Mouse (Mus musculus): Measurements from ENCODE around the gene Xpa.
"Not testable (repeated sequence)": the region's sequence is repeated elsewhere in the genome, so short reads cannot be mapped to it uniquely, and the experiment has no call there.

The Xpa gene

GRCm38 (mm10) chr4:46195781-46196487, at the start of gene Xpa:
Gene Xpa (minus strand): TSS chr4:46196311.
- peak; percentile 64 to 86 for DNase-seq (ENCODE audit: low read depth in 1 of 2, low spot score in 2 of 2)

- no peak for DNase-seq (ENCODE audit: low read depth in 1 of 2, low spot score in 2 of 2)
Observed at GRCm38 (mm10) chr4:46235871-46236270, 39.8 kb upstream of the Xpa start.

GRCm38 (mm10) chr4:46234739-46235138, 38.6 kb upstream of the Xpa start:
- no peak for DNase-seq (ENCODE audit: low read depth in 1 of 2, low spot score in 2 of 2)

- DNase-seq (ENCODE audit: low read depth in 1 of 2, low spot score in 2 of 2), result no peak
Observed at GRCm38 (mm10) chr4:46226972-46227535, 30.9 kb upstream of the Xpa start.

- DNase-seq (ENCODE audit: low read depth in 1 of 2, low spot score in 2 of 2), result no peak
Observed at GRCm38 (mm10) chr4:46221090-46221489, 25.0 kb upstream of the Xpa start.

GRCm38 (mm10) chr4:46202562-46203126, 6.5 kb upstream of the Xpa start:
- DNase-seq (ENCODE audit: low read depth in 1 of 2, low spot score in 2 of 2), result no peak

- peak in 1 of 2 experiments; percentile 40 for DNase-seq (ENCODE audit: low read depth in 1 of 2, low spot score in 2 of 2)
Observed at GRCm38 (mm10) chr4:46201834-46202561, 5.9 kb upstream of the Xpa start.

GRCm38 (mm10) chr4:46198064-46198463, 2.0 kb upstream of the Xpa start:
- DNase-seq (ENCODE audit: low read depth in 1 of 2, low spot score in 2 of 2), result no peak

GRCm38 (mm10) chr4:46196513-46196912, 402 bp upstream of the Xpa start:
- no peak for DNase-seq (ENCODE audit: low read depth in 1 of 2, low spot score in 2 of 2)

GRCm38 (mm10) chr4:46192011-46192410, 4.1 kb downstream of the Xpa start:
- not testable (repeated sequence) for DNase-seq (ENCODE audit: low read depth in 1 of 2, low spot score in 2 of 2)

GRCm38 (mm10) chr4:46186466-46186865, 9.6 kb downstream of the Xpa start:
- no peak for DNase-seq (ENCODE audit: low read depth in 1 of 2, low spot score in 2 of 2)

GRCm38 (mm10) chr4:46185890-46186289, 10.2 kb downstream of the Xpa start:
- no peak for DNase-seq (ENCODE audit: low read depth in 1 of 2, low spot score in 2 of 2)

- no peak for DNase-seq (ENCODE audit: low read depth in 1 of 2, low spot score in 2 of 2)
Observed at GRCm38 (mm10) chr4:46185423-46185822, 10.7 kb downstream of the Xpa start.

GRCm38 (mm10) chr4:46182181-46182580, 13.9 kb downstream of the Xpa start:
- no peak for DNase-seq (ENCODE audit: low read depth in 1 of 2, low spot score in 2 of 2)

GRCm38 (mm10) chr4:46181168-46181567, 14.9 kb downstream of the Xpa start:
- DNase-seq (ENCODE audit: low read depth in 1 of 2, low spot score in 2 of 2), result no peak

- DNase-seq (ENCODE audit: low read depth in 1 of 2, low spot score in 2 of 2), result no peak
Observed at GRCm38 (mm10) chr4:46177496-46177895, 18.6 kb downstream of the Xpa start.

- no peak for DNase-seq (ENCODE audit: low read depth in 1 of 2, low spot score in 2 of 2)
Observed at GRCm38 (mm10) chr4:46177018-46177417, 19.1 kb downstream of the Xpa start.

GRCm38 (mm10) chr4:46176313-46176712, 19.8 kb downstream of the Xpa start:
- no peak for DNase-seq (ENCODE audit: low read depth in 1 of 2, low spot score in 2 of 2)

GRCm38 (mm10) chr4:46171761-46172160, 24.4 kb downstream of the Xpa start:
- no peak for DNase-seq (ENCODE audit: low read depth in 1 of 2, low spot score in 2 of 2)

- no peak for DNase-seq (ENCODE audit: low read depth in 1 of 2, low spot score in 2 of 2)
Observed at GRCm38 (mm10) chr4:46165831-46166230, 30.3 kb downstream of the Xpa start.

GRCm38 (mm10) chr4:46164027-46164426, 32.1 kb downstream of the Xpa start:
- DNase-seq (ENCODE audit: low read depth in 1 of 2, low spot score in 2 of 2), result no peak

All from monocyte, adult 2 months (primary cell).